10 mouse cellular contexts compared by ENCODE assay signal in the genomic region with DNA sequence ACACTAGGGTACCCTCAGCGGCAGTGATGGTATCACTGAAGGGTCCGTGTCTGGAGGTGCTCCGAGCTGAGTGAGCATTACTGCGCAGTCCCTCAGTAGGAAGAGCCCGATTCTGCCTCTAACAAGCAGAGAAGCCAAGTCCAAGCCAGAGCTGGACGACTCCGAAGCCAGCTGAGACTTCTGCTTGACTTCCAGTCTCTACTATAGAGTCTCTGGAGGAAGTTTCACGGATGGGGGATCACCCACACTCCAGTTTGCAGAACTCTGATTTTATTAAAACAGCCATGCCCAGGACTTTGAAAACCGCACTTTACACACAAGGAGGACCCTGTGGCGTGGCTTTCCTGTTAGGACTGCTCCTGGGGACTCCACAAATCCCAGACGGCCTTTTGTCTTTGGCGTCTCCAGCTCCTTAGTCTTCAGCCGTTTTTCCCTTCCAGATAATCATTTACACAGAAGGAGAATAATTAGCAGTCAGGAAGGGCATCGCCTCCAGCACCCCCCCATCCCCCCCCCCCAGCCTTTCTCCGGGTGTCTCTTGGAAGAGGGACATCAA.
DNase-seq lines count a peak whose midpoint lies in the region; ATAC-seq and TF ChIP-seq lines count a peak whose summit lies in the region.
"Had no signal": no experiment of that assay in that cellular context is flagged by ENCODE, and none has a peak within 500 bp of the region (broad histone marks: within the 10 kb centered on the region; RNA-seq: fewer than 3 reads in every experiment).

No protein-coding gene starts in this region.

- DNase-seq in lung, embryonic 14.5 days = no peak
- DNase-seq in lung, postnatal 4 days = no peak
- peak; percentile 53 for DNase-seq in forebrain, embryonic 14.5 days (ENCODE audit: low spot score)
- peak; percentile 35 for DNase-seq in retina, embryonic 14.5 days (ENCODE audit: low spot score)
- no peak for DNase-seq in spleen, postnatal 10 days (ENCODE audit: low spot score in 2 of 2)
- no peak for DNase-seq in adrenal gland, adult 2 months
- DNase-seq: layer of hippocampus, adult 9-11 months; right cerebral cortex, postnatal 14 days had no signal

- H3K36me3 ChIP-seq in lung, embryonic 14.5 days (ENCODE audit: insufficient read depth) = no peaks in the 10 kb centered on the region
- no peaks in the 10 kb centered on the region for H3K36me3 ChIP-seq in forebrain, embryonic 14.5 days (ENCODE audit: control insufficient read depth, insufficient read depth, low read length)
- H3K36me3 ChIP-seq in limb, embryonic 12.5 days = no peaks in the 10 kb centered on the region

- H3K4me2 ChIP-seq in lung, embryonic 14.5 days = peak overlapping the region; percentile 44; the same call in 1 of the 2 replicates
- H3K4me2 ChIP-seq in forebrain, embryonic 14.5 days (ENCODE audit: low read length) = peak overlapping the region; percentile 49
- H3K4me2 ChIP-seq in limb, embryonic 12.5 days = peak overlapping the region; percentile 54

- peaks cover 2% of the 10 kb centered on the region; the same call in 1 of the 2 replicates for H3K4me1 ChIP-seq in lung, embryonic 14.5 days (ENCODE audit: insufficient read depth)
- H3K4me1 ChIP-seq in forebrain, embryonic 14.5 days (ENCODE audit: control insufficient read depth, insufficient read depth, low read length) = peaks cover 27% of the 10 kb centered on the region
- peaks cover 33% of the 10 kb centered on the region for H3K4me1 ChIP-seq in limb, embryonic 12.5 days (replicated peaks)
- H3K4me1 ChIP-seq: megakaryocyte, embryonic 14.5 days had no signal

- no peak overlapping the region for H3K27ac ChIP-seq in lung, embryonic 14.5 days (ENCODE audit: low read depth)
- H3K27ac ChIP-seq in forebrain, embryonic 14.5 days (ENCODE audit: low read depth, low read length) = peak overlapping the region; percentile 60
- H3K27ac ChIP-seq in limb, embryonic 12.5 days = no peak overlapping the region

- WGBS in lung, embryonic 14.5 days = 3% methylated on average over 15 of the region's 15 CpGs
- WGBS in forebrain, embryonic 14.5 days = 2% methylated on average over 15 of the region's 15 CpGs
- WGBS in limb, embryonic 12.5 days = 1% methylated on average over 15 of the region's 15 CpGs

- H3K9ac ChIP-seq in lung, embryonic 14.5 days = peak overlapping the region; percentile 3; the same call in 1 of the 2 replicates
- peak overlapping the region; percentile 37; the same call in 1 of the 2 replicates for H3K9ac ChIP-seq in forebrain, embryonic 14.5 days (ENCODE audit: low read length)
- H3K9ac ChIP-seq in limb, embryonic 12.5 days (replicated peaks) = no peak overlapping the region

- H3K4me3 ChIP-seq in lung, embryonic 14.5 days (ENCODE audit: low read depth, low read length) = no peak overlapping the region
- H3K4me3 ChIP-seq in forebrain, embryonic 14.5 days (ENCODE audit: low read depth, low read length) = peak overlapping the region; percentile 13; the same call in 1 of the 2 replicates
- peak overlapping the region; percentile 18 for H3K4me3 ChIP-seq in limb, embryonic 12.5 days (replicated peaks)
- H3K4me3 ChIP-seq: megakaryocyte, embryonic 14.5 days had no signal

- ATAC-seq in lung, embryonic 14.5 days (ENCODE audit: insufficient read depth) = no peak
- ATAC-seq in forebrain, embryonic 14.5 days = peak; percentile 28; the same call in 1 of the 2 replicates
- ATAC-seq in limb, embryonic 12.5 days (ENCODE audit: insufficient number of reproducible peaks, insufficient read depth, low FRiP score, low TSS enrichment, low read depth) = no peak

- no peaks in the 10 kb centered on the region for H3K9me3 ChIP-seq in lung, embryonic 14.5 days (ENCODE audit: low read depth, low read length)
- no peaks in the 10 kb centered on the region for H3K9me3 ChIP-seq in forebrain, embryonic 14.5 days (replicated peaks; ENCODE audit: control insufficient read depth, low read length)
- no peaks in the 10 kb centered on the region for H3K9me3 ChIP-seq in limb, embryonic 12.5 days
- H3K9me3 ChIP-seq: megakaryocyte, embryonic 14.5 days had no signal

- TF ChIP-seq CTCF in lung, embryonic 14.5 days (IDR thresholded peaks at IDR 0.05; ENCODE audit: low read depth) = no peak

- peaks cover 5% of the 10 kb centered on the region; the same call in 1 of the 2 replicates for H3K27me3 ChIP-seq in lung, embryonic 14.5 days (ENCODE audit: insufficient read depth, low read length)
- no peaks in the 10 kb centered on the region for H3K27me3 ChIP-seq in forebrain, embryonic 14.5 days (replicated peaks; ENCODE audit: control insufficient read depth, insufficient read depth, low read length)
- H3K27me3 ChIP-seq in limb, embryonic 12.5 days = peaks cover 40% of the 10 kb centered on the region

Comparison
In these comparisons a context has a peak if more than half of its experiments do, and no peak if none do; other contexts are left out.
1. DNase-seq: peak in forebrain, embryonic 14.5 days (single experiment) and retina, embryonic 14.5 days (single experiment); none in lung, embryonic 14.5 days (single experiment), lung, postnatal 4 days (0 of 2), spleen, postnatal 10 days (0 of 2) and adrenal gland, adult 2 months (single experiment).
2. Peak in every context shown above with its lines, with median percentiles within 50 percentile points of each other: H3K4me2 ChIP-seq.